In genomic region chr19:32259830-32260229, GRCm38 (mm10) we compare ENCODE assay signal across 25 mouse cellular contexts.
DNase-seq lines count a peak whose midpoint lies in the region; ATAC-seq and TF ChIP-seq lines count a peak whose summit lies in the region.
"Had no signal": no experiment of that assay in that cellular context is flagged by ENCODE, and none has a peak within 500 bp of the region (broad histone marks: within the 10 kb centered on the region; RNA-seq: fewer than 3 reads in every experiment).

No protein-coding gene starts in this region.

- no peak for TF ChIP-seq CTCF in spleen, adult 2 months (IDR thresholded peaks at IDR 0.05; ENCODE audit: extremely low read depth, insufficient read depth, insufficient read length, insufficient replicate concordance)

- no peaks in the 10 kb centered on the region for H3K36me3 ChIP-seq in kidney, embryonic 15.5 days
- H3K36me3 ChIP-seq in kidney, embryonic 14.5 days (ENCODE audit: control insufficient read depth, insufficient read depth, low read length): no peaks in the 10 kb centered on the region
- H3K36me3 ChIP-seq in spleen, adult 2 months (ENCODE audit: control insufficient read depth, insufficient read depth, low read length): no peaks in the 10 kb centered on the region
- H3K36me3 ChIP-seq: embryonic facial prominence, embryonic 12.5 days; hindbrain, embryonic 15.5 days; limb, embryonic 13.5 days had no signal

- peaks cover 45% of the 10 kb centered on the region for H3K4me1 ChIP-seq in kidney, embryonic 15.5 days
- H3K4me1 ChIP-seq in kidney, embryonic 14.5 days (ENCODE audit: control insufficient read depth, insufficient read depth, low read length): peaks cover 19% of the 10 kb centered on the region
- peaks cover 45% of the 10 kb centered on the region for H3K4me1 ChIP-seq in spleen, adult 2 months (ENCODE audit: control insufficient read depth, insufficient read depth, insufficient read length)

- no peak overlapping the region for H3K4me3 ChIP-seq in kidney, embryonic 15.5 days (replicated peaks)
- H3K4me3 ChIP-seq in kidney, embryonic 14.5 days (ENCODE audit: low read length): no peak overlapping the region
- H3K4me3 ChIP-seq in spleen, adult 2 months (ENCODE audit: extremely low read depth, insufficient read depth, insufficient read length): no peak overlapping the region
- H3K4me3 ChIP-seq: embryonic facial prominence, embryonic 12.5 days; heart, adult 2 months; heart, embryonic 12.5 days; hindbrain, embryonic 15.5 days; limb, embryonic 13.5 days had no signal

- H3K4me2 ChIP-seq in kidney, embryonic 15.5 days: no peak overlapping the region
- no peak overlapping the region for H3K4me2 ChIP-seq in kidney, embryonic 14.5 days (replicated peaks; ENCODE audit: low read depth, low read length)
- H3K4me2 ChIP-seq: embryonic facial prominence, embryonic 12.5 days; heart, embryonic 12.5 days; hindbrain, embryonic 15.5 days; limb, embryonic 13.5 days had no signal

- H3K9ac ChIP-seq in kidney, embryonic 15.5 days: no peak overlapping the region
- no peak overlapping the region for H3K9ac ChIP-seq in kidney, embryonic 14.5 days (ENCODE audit: low read depth, low read length)
- H3K9ac ChIP-seq: embryonic facial prominence, embryonic 12.5 days; heart, embryonic 12.5 days; hindbrain, embryonic 15.5 days; limb, embryonic 13.5 days had no signal

- intact Hi-C loops in heart, postnatal 14 days (cut with DNase I): loop anchor here (5.0 kb wide), 1 partner anchor 42 kb away; no protein-coding TSS in a partner anchor

- DNase-seq in spleen, adult 2 months (ENCODE audit: low read depth in 1 of 2, low spot score in 2 of 2): no peak
- no peak for DNase-seq in spleen, adult 12 weeks (ENCODE audit: low spot score)
- DNase-seq in induced T-regulatory cell, adult 2 months (ENCODE audit: low read depth): peak; percentile 41
- DNase-seq in gastrocnemius, postnatal 25 days: no peak
- no peak for DNase-seq in heart, postnatal 14 days
- DNase-seq: adrenal gland, adult 8-10 months; cerebellum, adult 11 months; cerebellum, adult 9-10 months; embryo, embryonic 11 days; gastrocnemius, postnatal 36 days; heart, adult 2 months; kidney, postnatal 4 days; lung, postnatal 4 days; midbrain, embryonic 14.5 days; retina, postnatal 1 day; right cerebral cortex, postnatal 14 days; thymus, postnatal 14 days had no signal

- no peak for TF ChIP-seq POLR2A in spleen, adult 2 months (IDR thresholded peaks at IDR 0.05; ENCODE audit: low read depth, low read length)

- no peak for ATAC-seq in kidney, embryonic 15.5 days (replicated peaks; ENCODE audit: low FRiP score)
- no peak for ATAC-seq in kidney, embryonic 14.5 days (ENCODE audit: low FRiP score, low TSS enrichment)
- ATAC-seq: forebrain, embryonic 14.5 days had no signal

- WGBS in kidney, embryonic 15.5 days: 88% methylated on average over 2 of the region's 2 CpGs
- 98% methylated on average over 2 of the region's 2 CpGs for WGBS in kidney, embryonic 14.5 days
- WGBS in spleen, adult 2 months: 90% methylated on average over 2 of the region's 2 CpGs

- peak overlapping the region; percentile 52; the same call in 1 of the 2 replicates for H3K27ac ChIP-seq in kidney, embryonic 15.5 days
- no peak overlapping the region for H3K27ac ChIP-seq in kidney, embryonic 14.5 days (ENCODE audit: low read depth, low read length)
- H3K27ac ChIP-seq in spleen, adult 2 months (ENCODE audit: insufficient read depth, low read length): peak overlapping the region; percentile 92
- H3K27ac ChIP-seq: embryonic facial prominence, embryonic 12.5 days; heart, adult 2 months; hindbrain, embryonic 15.5 days; kidney, postnatal 0 days; limb, embryonic 13.5 days had no signal

- H3K27me3 ChIP-seq in kidney, embryonic 15.5 days: no peaks in the 10 kb centered on the region
- no peaks in the 10 kb centered on the region for H3K27me3 ChIP-seq in kidney, embryonic 14.5 days (ENCODE audit: control insufficient read depth, insufficient read depth, low read length)
- no peaks in the 10 kb centered on the region for H3K27me3 ChIP-seq in spleen, adult 2 months (ENCODE audit: control insufficient read depth, insufficient read depth, low read length)
- H3K27me3 ChIP-seq: embryonic facial prominence, embryonic 12.5 days; heart, embryonic 12.5 days; hindbrain, embryonic 15.5 days; limb, embryonic 13.5 days had no signal

- H3K9me3 ChIP-seq in kidney, embryonic 15.5 days (replicated peaks): no peaks in the 10 kb centered on the region
- H3K9me3 ChIP-seq in kidney, embryonic 14.5 days (ENCODE audit: control insufficient read depth, low read length): no peaks in the 10 kb centered on the region
- H3K9me3 ChIP-seq: embryonic facial prominence, embryonic 12.5 days; heart, embryonic 12.5 days; hindbrain, embryonic 15.5 days; limb, embryonic 13.5 days had no signal
